Mouse (Mus musculus): ENCODE measurements around the gene Nuak1. TPM values are rescaled to one million over a fixed set of nuclear protein-coding genes. Genes with fewer than 3 reads are reported as not detected.

The Nuak1 gene
- polyA plus RNA-seq, 1 experiment from 2014 or later, result 0.25 TPM

DNA sequence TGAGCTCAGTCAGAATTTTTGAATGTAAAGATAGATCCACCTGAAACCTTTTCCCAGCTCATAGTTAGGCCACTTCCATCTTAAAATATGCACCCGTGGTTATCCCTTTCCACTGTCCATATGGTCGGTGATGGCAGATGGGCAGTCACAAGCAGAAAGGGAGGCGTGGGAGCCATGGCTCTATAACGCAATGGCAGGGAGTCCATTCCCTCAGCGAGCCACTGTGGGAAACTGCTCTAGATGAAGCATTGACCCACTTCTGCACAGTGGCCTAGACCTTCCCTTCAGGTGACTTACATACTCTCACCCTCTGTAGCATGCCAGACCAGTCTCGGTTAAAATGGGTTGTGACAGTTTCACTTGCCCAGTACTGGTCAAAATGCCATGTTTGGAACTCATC is 19.8 kb downstream of the Nuak1 start:
- no peaks in the 10 kb centered on the region for H3K36me3 ChIP-seq
- H3K27ac ChIP-seq, result no peak overlapping the region
- H3K4me1 ChIP-seq, result peaks cover 9% of the 10 kb centered on the region; the same call in 1 of the 2 replicates
- H3K4me2 ChIP-seq, result no peak overlapping the region
- no peak for ATAC-seq
- no peaks in the 10 kb centered on the region for H3K27me3 ChIP-seq (replicated peaks)
- no peak overlapping the region for H3K9ac ChIP-seq
- whole genome bisulfite sequencing (ENCODE audit: insufficient replicate concordance), result 78% methylated on average over 6 of the region's 6 CpGs
- H3K4me3 ChIP-seq, result no peak overlapping the region
- H3K9me3 ChIP-seq (replicated peaks), result no peaks in the 10 kb centered on the region

DNA sequence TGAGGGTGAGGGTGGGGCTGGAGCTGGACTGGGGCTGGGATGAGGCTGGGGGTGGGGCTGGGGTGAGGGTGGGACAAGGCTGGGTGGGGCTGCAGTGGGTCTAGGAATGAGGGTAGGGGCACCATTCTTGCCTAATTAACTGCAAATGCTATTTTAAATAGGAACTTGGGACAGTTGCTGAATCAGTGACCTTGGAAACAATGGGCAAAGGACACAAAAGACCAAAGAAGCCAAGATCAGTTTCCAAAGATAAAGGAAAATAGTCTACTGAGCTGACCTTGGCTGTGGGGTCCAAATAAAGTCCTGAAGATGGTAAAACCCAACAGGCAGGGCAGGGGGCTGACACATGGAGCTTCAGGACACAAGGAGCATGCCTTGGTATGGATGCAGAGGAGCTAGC is 22.0 kb downstream of the Nuak1 start:
- Histone ChIP-seq H3K4me2 (no peak overlapping the region), H3K27ac (no peak overlapping the region), H3K4me1 (no peaks in the 10 kb centered on the region), H3K27me3 (replicated peaks) (no peaks in the 10 kb centered on the region), H3K36me3 (no peaks in the 10 kb centered on the region), H3K4me3 (no peak overlapping the region), H3K9me3 (replicated peaks) (no peaks in the 10 kb centered on the region), H3K9ac (no peak overlapping the region)
- no peak for ATAC-seq

DNA sequence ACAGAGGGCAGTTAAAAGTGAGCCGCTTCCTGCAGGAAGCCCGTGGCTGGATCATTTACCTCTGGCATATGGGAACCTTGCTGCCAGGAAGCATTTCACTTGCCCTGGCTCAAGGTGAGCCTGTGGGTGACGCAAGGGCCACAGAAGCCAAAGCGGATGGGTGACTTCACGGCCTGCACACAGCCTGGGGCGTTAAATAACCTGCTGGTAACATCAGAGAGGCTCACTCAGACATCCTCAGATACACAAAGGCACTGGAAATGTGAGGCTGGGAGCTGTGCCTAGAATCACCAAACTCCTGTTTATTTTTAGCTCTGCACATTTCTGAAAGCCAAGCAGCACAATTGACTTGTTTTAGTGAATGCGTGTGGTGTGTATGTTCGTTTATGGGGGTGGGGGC is 23.6 kb downstream of the Nuak1 start:
- Histone ChIP-seq H3K27ac (no peak overlapping the region), H3K4me2 (no peak overlapping the region), H3K27me3 (replicated peaks) (no peaks in the 10 kb centered on the region), H3K4me1 (no peaks in the 10 kb centered on the region), H3K36me3 (no peaks in the 10 kb centered on the region), H3K9ac (no peak overlapping the region), H3K9me3 (replicated peaks) (no peaks in the 10 kb centered on the region), H3K4me3 (no peak overlapping the region)
- WGBS (ENCODE audit: insufficient replicate concordance), result 69% methylated on average over 8 of the region's 8 CpGs
- ATAC-seq, result no peak

DNA sequence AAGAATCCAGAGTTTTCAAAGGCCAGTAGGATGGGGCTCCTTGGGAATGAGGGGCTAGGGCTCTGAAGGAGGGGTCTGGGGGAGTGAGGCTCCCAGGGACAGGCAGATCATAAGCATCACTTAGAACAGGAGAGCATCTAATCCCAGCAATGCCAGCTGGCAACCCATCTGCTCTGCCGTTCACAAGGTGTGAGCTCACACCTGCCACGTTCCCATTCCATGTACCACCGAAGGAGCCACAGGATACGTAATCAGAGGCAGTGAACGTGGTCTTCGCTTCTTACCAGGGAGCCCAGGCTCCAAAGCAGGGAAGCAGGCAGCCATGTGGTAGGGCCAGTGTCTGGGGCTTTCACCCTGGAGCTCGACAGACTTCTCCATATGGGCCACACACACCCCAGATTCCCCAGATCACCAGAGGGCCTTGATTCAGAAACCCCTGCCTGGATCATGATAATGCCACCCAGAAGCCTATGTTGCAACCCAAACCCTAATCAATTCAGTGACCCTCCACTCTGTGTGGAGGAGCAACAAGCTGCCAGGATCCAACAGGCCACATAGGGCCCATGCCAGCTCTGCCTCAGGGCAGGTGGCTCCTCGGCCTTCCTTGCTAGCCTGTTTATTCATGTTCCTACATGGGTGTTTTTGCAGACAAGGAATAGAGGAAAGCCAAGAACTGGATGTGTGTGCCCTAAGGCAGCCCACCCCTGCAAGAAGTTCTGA is 25.3 kb downstream of the Nuak1 start:
- Histone ChIP-seq H3K4me3 (no peak overlapping the region), H3K9me3 (replicated peaks) (no peaks in the 10 kb centered on the region), H3K4me2 (no peak overlapping the region), H3K9ac (no peak overlapping the region), H3K36me3 (no peaks in the 10 kb centered on the region), H3K27me3 (replicated peaks) (no peaks in the 10 kb centered on the region), H3K27ac (no peak overlapping the region), H3K4me1 (peaks cover 4% of the 10 kb centered on the region; the same call in 1 of the 2 replicates)
- ATAC-seq, result no peak
- 69% methylated on average over 8 of the region's 8 CpGs for WGBS (ENCODE audit: insufficient replicate concordance)

DNA sequence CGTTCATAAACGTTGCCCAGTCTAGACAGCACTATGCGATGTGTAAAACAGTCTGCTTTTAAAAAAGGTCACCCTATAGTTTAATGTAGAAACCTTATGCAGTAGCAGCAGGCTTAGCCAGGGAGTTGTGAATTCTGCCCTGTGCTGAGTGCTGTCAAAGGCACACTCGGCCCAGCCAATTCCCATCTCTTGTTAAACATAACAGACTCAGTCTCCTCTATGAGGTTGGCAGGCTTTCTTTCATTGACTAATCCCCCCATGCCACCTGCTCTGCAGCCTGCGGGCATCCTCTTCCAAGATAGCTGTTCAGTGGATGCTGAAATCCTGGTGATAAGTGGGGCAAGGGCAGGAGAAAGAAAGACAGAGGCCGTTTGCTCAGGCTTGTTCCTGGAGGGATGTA is 27.1 kb downstream of the Nuak1 start:
- Histone ChIP-seq H3K36me3 (no peaks in the 10 kb centered on the region), H3K4me2 (no peak overlapping the region), H3K27ac (no peak overlapping the region), H3K9ac (no peak overlapping the region), H3K4me3 (no peak overlapping the region), H3K4me1 (peaks cover 4% of the 10 kb centered on the region; the same call in 1 of the 2 replicates), H3K9me3 (replicated peaks) (no peaks in the 10 kb centered on the region), H3K27me3 (replicated peaks) (no peaks in the 10 kb centered on the region)
- WGBS (ENCODE audit: insufficient replicate concordance), result 52% methylated on average over 6 of the region's 6 CpGs
- no peak for ATAC-seq

DNA sequence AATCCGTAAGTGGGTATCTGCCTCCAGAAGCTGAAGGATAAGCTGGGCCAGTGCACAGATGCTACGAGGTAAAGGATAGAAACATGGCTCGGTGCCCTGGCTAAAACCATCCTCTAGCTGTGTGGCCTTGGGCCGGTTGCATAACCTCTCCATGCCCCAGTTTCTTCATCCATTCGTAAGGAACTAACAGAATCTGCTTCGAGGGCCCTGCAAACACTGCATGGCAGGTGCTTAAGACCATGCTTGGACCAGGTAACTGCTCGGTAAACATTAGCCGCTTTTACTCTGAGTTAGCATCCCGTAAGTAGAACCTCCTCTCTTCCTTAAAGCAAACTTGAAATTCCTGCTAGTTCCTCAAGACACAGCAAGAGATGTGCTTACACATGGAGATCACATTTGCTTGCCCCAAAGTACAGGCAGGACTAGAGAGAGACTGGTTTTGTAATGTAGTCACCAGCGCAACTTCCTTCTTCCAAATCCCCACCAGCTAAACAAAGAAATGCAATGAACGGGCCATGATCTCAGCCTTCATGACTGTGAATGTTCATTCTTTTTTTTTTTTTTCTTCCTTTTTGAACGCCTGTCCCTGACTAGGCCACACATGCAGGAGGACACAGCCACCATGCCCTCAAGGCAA is 28.0 kb downstream of the Nuak1 start:
- ATAC-seq, result no peak
- Histone ChIP-seq H3K36me3 (no peaks in the 10 kb centered on the region), H3K4me2 (no peak overlapping the region), H3K9me3 (replicated peaks) (no peaks in the 10 kb centered on the region), H3K27ac (no peak overlapping the region), H3K27me3 (replicated peaks) (no peaks in the 10 kb centered on the region), H3K4me3 (no peak overlapping the region), H3K4me1 (peaks cover 4% of the 10 kb centered on the region; the same call in 1 of the 2 replicates), H3K9ac (no peak overlapping the region)
- 61% methylated on average over 12 of the region's 12 CpGs for WGBS (ENCODE audit: insufficient replicate concordance)

DNA sequence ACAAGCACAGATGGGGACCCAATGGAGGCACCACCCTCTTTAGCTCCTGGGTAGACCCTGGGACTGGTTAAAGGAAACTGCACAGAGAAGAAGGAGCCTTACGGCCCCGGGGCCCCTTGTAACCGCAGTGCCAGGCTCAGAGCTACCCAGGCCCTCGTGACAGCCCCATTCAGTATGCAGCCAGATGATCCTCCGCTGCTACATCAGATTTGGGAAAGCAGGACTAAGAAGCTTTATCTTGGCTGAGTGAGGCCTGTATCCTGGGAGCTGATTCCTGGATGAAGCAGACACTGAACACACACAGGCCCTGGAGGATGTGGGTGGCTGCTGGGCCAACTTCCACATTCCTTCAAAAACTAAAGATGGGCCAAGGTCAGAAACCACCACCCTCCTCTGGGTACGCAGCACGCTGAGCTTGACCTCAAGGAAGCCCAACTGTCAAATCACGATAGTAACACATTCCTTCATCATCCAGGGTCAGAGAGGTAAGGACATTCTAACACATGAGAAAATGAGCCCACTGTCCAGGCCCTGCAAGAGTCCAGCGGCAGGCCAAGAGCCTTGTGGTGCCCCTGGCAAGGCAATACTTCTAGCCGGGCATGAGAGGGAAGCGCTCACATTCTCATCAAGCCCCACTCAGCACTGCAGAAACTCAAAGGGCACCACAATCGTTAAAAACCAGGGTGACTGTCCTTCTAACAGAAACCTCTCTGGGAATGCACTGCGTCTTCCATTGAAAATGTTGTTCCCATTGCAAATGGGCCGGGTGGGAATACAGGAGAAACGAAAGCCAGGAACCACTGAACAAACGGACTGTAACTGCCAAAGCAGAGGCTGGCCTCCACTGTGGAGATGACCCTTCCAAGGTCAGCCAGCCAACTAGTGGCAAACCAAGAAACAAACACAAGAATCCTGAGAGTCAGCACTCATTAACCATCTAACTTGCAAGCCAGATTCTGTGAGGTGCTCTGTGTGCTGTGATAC is 29.0 kb downstream of the Nuak1 start:
- H3K4me3 ChIP-seq, result no peak overlapping the region
- no peak overlapping the region for H3K27ac ChIP-seq
- H3K27me3 ChIP-seq (replicated peaks), result no peaks in the 10 kb centered on the region
- H3K36me3 ChIP-seq, result no peaks in the 10 kb centered on the region
- no peak for ATAC-seq
- H3K9ac ChIP-seq, result no peak overlapping the region
- WGBS (ENCODE audit: insufficient replicate concordance), result 68% methylated on average over 16 of the region's 16 CpGs
- no peak overlapping the region for H3K4me2 ChIP-seq
- H3K4me1 ChIP-seq, result peaks cover 4% of the 10 kb centered on the region; the same call in 1 of the 2 replicates
- H3K9me3 ChIP-seq (replicated peaks), result no peaks in the 10 kb centered on the region

DNA sequence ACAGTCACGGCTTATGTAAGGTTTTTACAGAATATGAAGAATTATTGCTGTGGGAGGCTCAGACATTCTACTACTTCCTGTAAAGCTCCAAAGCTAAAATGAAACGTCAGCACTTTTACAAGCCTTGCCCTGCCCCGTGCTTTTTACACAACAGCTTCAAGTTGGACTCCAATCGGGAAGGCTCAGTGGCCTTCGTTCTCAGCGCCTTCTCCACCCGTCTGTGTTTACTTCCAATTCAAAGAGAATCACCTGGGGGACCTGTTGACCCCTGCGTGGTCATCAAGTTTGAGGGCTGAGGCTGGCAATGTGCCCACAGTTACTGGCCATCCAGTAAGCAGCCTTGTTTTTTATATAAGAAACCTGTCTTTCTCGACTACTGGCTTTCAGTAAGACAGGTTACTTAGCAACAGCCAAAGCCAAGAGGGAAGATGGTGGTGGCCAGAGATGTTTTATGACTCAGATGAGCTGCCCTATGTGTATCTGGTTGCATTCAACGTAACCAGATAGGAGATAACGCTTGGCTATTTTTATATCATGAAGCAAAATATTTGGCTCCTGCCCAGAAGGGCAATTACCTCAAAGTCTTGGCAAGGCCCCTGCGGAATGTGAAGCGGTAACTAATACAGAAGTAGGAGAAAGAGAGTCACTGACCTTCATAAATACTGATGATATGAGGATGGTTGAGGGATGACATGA is 31.3 kb downstream of the Nuak1 start:
- Histone ChIP-seq H3K36me3 (no peaks in the 10 kb centered on the region), H3K27me3 (replicated peaks) (no peaks in the 10 kb centered on the region), H3K27ac (no peak overlapping the region), H3K9ac (no peak overlapping the region), H3K4me3 (no peak overlapping the region), H3K4me2 (no peak overlapping the region), H3K4me1 (peaks cover 4% of the 10 kb centered on the region; the same call in 1 of the 2 replicates), H3K9me3 (replicated peaks) (no peaks in the 10 kb centered on the region)
- ATAC-seq, result no peak
- WGBS (ENCODE audit: insufficient replicate concordance), result 62% methylated on average over 13 of the region's 13 CpGs

DNA sequence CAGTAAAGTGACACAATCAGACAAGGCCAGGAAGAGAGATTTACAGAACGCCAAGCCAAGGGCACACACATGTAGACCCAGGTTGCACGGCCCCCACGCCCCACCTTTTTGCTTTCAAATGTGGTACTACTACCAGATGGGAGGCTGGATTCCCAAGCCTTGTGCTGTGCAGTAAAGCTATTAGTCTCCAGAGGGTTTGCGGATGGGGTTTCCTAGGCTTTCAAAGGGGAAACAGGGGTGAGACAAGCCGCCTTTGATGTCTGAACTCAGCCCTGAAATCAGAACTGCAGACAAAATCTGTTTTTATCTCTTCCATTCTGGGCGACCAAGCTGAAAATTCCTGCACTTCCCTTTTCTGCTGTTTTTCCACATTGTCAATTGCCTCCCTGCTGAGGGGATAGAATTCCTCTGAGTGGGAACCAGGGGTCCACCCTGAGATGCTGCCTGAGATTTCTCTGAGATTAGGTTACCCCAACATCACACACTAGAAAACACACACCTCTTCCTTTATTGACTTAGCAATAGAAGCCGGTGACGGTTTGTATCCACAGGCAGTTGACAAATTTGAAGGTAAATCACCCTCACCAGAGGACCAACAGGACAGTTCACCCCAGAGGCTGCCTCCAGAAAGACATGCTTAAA is 35.1 kb downstream of the Nuak1 start:
- Histone ChIP-seq H3K9me3 (replicated peaks) (no peaks in the 10 kb centered on the region), H3K4me1 (peaks cover 4% of the 10 kb centered on the region; the same call in 1 of the 2 replicates), H3K9ac (no peak overlapping the region), H3K4me3 (no peak overlapping the region), H3K36me3 (no peaks in the 10 kb centered on the region), H3K27me3 (replicated peaks) (no peaks in the 10 kb centered on the region), H3K4me2 (no peak overlapping the region), H3K27ac (no peak overlapping the region)
- 64% methylated on average over 8 of the region's 8 CpGs for WGBS (ENCODE audit: insufficient replicate concordance)
- no peak for ATAC-seq

DNA sequence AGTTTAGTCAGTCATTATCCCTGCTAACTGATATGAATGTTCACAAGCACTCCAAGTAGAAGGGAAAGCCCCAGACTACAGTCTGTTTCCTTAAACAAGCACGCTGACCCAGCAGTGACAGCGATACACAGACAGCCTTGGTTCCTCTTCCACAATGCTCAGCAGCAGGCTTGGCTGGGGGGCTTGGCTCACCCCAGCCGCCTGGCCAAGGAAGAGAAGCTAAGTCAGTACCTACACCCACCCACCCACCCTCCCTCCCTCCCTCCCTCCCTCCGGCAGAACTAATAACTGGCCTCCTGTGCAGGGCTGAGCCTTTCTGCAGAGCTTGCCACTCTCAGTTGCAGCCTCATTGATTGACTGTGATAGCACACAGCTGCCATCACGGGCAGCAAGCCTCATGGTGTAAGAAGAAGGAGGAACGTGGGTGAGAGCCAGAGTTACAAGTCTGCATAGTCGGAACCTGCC is 38.5 kb downstream of the Nuak1 start:
- H3K9ac ChIP-seq, result no peak overlapping the region
- H3K36me3 ChIP-seq, result no peaks in the 10 kb centered on the region
- no peaks in the 10 kb centered on the region for H3K27me3 ChIP-seq (replicated peaks)
- ATAC-seq, result no peak
- H3K27ac ChIP-seq, result no peak overlapping the region
- no peak overlapping the region for H3K4me2 ChIP-seq
- H3K4me3 ChIP-seq, result no peak overlapping the region
- peaks cover 9% of the 10 kb centered on the region; the same call in 1 of the 2 replicates for H3K4me1 ChIP-seq
- WGBS (ENCODE audit: insufficient replicate concordance), result 28% methylated on average over 7 of the region's 7 CpGs
- H3K9me3 ChIP-seq (replicated peaks), result no peaks in the 10 kb centered on the region

DNA sequence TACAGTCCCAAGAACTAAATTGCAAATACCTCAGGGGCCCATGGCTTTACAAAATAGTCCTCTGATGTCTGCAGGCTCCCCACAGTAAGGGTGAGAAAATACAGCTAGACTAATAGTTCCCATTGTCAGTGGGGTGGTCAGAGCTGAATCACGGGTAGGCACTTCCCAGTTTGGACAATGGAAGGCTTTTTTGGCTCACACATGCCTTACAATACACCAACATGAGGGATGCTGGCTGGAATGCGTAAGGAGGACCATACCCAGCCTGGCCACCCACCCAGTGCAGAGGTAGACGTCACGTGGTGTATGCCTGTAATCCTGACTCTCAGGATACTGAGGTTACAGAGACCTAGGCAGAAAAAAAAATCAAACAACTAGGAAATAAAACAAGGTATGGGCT is 39.2 kb downstream of the Nuak1 start:
- ATAC-seq, result no peak
- Histone ChIP-seq H3K4me2 (no peak overlapping the region), H3K36me3 (no peaks in the 10 kb centered on the region), H3K9me3 (replicated peaks) (no peaks in the 10 kb centered on the region), H3K27me3 (replicated peaks) (no peaks in the 10 kb centered on the region), H3K4me3 (no peak overlapping the region), H3K4me1 (peaks cover 9% of the 10 kb centered on the region; the same call in 1 of the 2 replicates), H3K9ac (no peak overlapping the region), H3K27ac (no peak overlapping the region)
- whole genome bisulfite sequencing (ENCODE audit: insufficient replicate concordance), result 55% methylated on average over 4 of the region's 4 CpGs
